Comparison of ENCODE assay signal across 10 mouse cellular contexts in the genomic region with DNA sequence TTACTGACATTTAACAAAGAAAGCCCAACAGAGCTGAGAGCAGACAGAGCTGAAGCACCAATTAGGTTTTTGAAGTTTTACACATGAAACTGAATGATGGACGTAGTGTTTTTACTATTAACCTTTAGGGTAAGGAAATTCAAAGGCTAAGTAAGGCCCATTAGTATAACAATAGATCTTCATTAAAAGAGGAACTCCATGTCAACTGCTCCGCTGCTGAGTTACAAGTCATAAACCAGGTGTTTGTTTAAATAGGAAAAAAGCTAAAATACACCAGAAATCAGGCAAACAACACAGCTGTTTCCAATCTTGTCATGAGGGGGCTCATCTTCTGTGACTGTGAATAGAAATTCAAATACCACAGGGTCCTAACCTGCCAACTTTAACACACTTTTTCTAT. TPM values are rescaled to one million over a fixed set of nuclear protein-coding genes. Genes with fewer than 3 reads are reported as not detected.
A peak's percentile ranks its signal among the peaks of the same experiment; 100 is the strongest.
DNase-seq lines count a peak whose midpoint lies in the region; ATAC-seq and TF ChIP-seq lines count a peak whose summit lies in the region.
"Had no signal": no experiment of that assay in that cellular context is flagged by ENCODE, and none has a peak within 500 bp of the region (broad histone marks: within the 10 kb centered on the region; RNA-seq: fewer than 3 reads in every experiment).

No protein-coding gene starts in this region.

- no peak for ATAC-seq in hindbrain, embryonic 12.5 days (ENCODE audit: low FRiP score)
- no peak for ATAC-seq in midbrain, embryonic 11.5 days (ENCODE audit: low FRiP score)
- ATAC-seq in monocyte, adult 5-6 weeks (replicated peaks; ENCODE audit: insufficient number of reproducible peaks, low FRiP score, low TSS enrichment, poor library complexity, severe bottlenecking), result no peak

- H3K36me3 ChIP-seq in heart, embryonic 10.5 days, result no peaks in the 10 kb centered on the region
- H3K36me3 ChIP-seq in MEL (ENCODE audit: control insufficient read depth in 1 of 2, insufficient read depth in 2 of 2, low read length in 2 of 2), result peaks cover 0 to 24% of the 10 kb centered on the region in 2 experiments; a peak in 2 of 4 replicates
- H3K36me3 ChIP-seq in hindbrain, embryonic 12.5 days, result no peaks in the 10 kb centered on the region
- no peaks in the 10 kb centered on the region for H3K36me3 ChIP-seq in midbrain, embryonic 11.5 days (ENCODE audit: control insufficient read depth, insufficient read depth, low read length)

- peak overlapping the region; percentile 99 for H3K4me3 ChIP-seq in heart, embryonic 10.5 days
- H3K4me3 ChIP-seq in MEL (ENCODE audit: control insufficient read depth in 1 of 2, insufficient read depth in 1 of 2, low read depth in 2 of 2, low read length in 2 of 2), result peak overlapping the region; percentile 81 to 86; a peak in 3 of 4 replicates
- H3K4me3 ChIP-seq in hindbrain, embryonic 12.5 days, result peak overlapping the region; percentile 100
- H3K4me3 ChIP-seq in midbrain, embryonic 11.5 days (ENCODE audit: low read depth, low read length), result peak overlapping the region; percentile 84; the same call in 1 of the 2 replicates

- peaks cover 50% of the 10 kb centered on the region for H3K79me2 ChIP-seq in MEL (ENCODE audit: control insufficient read depth, insufficient read depth, low read length, poor library complexity)

- WGBS in heart, embryonic 10.5 days, result 78% methylated on average over 2 of the region's 2 CpGs
- WGBS in hindbrain, embryonic 12.5 days, result 53% methylated on average over 2 of the region's 2 CpGs
- WGBS in midbrain, embryonic 11.5 days, result 66% methylated on average over 2 of the region's 2 CpGs

- no peak for DNase-seq in heart, embryonic 10.5 days (ENCODE audit: low spot score)
- no peak for DNase-seq in heart, adult 18-20 months
- peak; percentile 67 for DNase-seq in MEL (ENCODE audit: low read depth, low spot score)
- peak; percentile 57 for DNase-seq in midbrain, embryonic 11.5 days (ENCODE audit: low spot score, missing footprints)
- no peak for DNase-seq in adrenal gland, postnatal 14 days
- DNase-seq in cerebellum, adult 18-20 months, result no peak

- no peak for TF ChIP-seq CTCF in MEL (IDR thresholded peaks at IDR 0.05 in 2 of 3, conservative IDR thresholded peaks at IDR 0.05 in 1 of 3; ENCODE audit: control insufficient read depth in 1 of 3, insufficient read depth in 1 of 3, low read depth in 2 of 3, low read length in 3 of 3, poor library complexity in 1 of 3, severe bottlenecking in 1 of 3)

- TF ChIP-seq EP300 in MEL (IDR thresholded peaks at IDR 0.05; ENCODE audit: low read depth in 1 of 2, low read length in 2 of 2), result no peak; a peak in 1 of 4 replicates

- peaks cover 16% of the 10 kb centered on the region for H3K27me3 ChIP-seq in heart, embryonic 10.5 days (ENCODE audit: insufficient read depth, poor library complexity, severe bottlenecking)
- H3K27me3 ChIP-seq in MEL (ENCODE audit: control insufficient read depth in 1 of 2, insufficient read depth in 2 of 2, low read length in 2 of 2), result no peaks in the 10 kb centered on the region
- H3K27me3 ChIP-seq in hindbrain, embryonic 12.5 days, result peaks cover 17% of the 10 kb centered on the region
- H3K27me3 ChIP-seq in midbrain, embryonic 11.5 days (ENCODE audit: control insufficient read depth, insufficient read depth, low read length), result peaks cover 3% of the 10 kb centered on the region; the same call in 1 of the 2 replicates

- peak overlapping the region; percentile 80 for H3K4me2 ChIP-seq in hindbrain, embryonic 12.5 days (replicated peaks)
- peak overlapping the region; percentile 80 for H3K4me2 ChIP-seq in midbrain, embryonic 11.5 days

- no peak overlapping the region for H3K27ac ChIP-seq in heart, embryonic 10.5 days
- peak overlapping the region; percentile 68 for H3K27ac ChIP-seq in MEL (ENCODE audit: control insufficient read depth, low read depth, low read length)
- H3K27ac ChIP-seq in hindbrain, embryonic 12.5 days, result no peak overlapping the region
- H3K27ac ChIP-seq in midbrain, embryonic 11.5 days (ENCODE audit: low read depth, low read length), result no peak overlapping the region

- peak overlapping the region; percentile 97 for H3K9ac ChIP-seq in MEL (ENCODE audit: control insufficient read depth, low read depth, low read length, poor library complexity, severe bottlenecking)
- H3K9ac ChIP-seq in hindbrain, embryonic 12.5 days, result no peak overlapping the region; the same call in 1 of the 2 replicates
- H3K9ac ChIP-seq in midbrain, embryonic 11.5 days (ENCODE audit: low read length), result no peak overlapping the region

- H3K4me1 ChIP-seq in heart, embryonic 10.5 days, result peaks cover 19% of the 10 kb centered on the region
- peaks cover 3 to 24% of the 10 kb centered on the region in 2 experiments; a peak in 3 of 4 replicates for H3K4me1 ChIP-seq in MEL (ENCODE audit: control insufficient read depth in 1 of 2, insufficient read depth in 2 of 2, low read length in 2 of 2)
- peaks cover 35% of the 10 kb centered on the region for H3K4me1 ChIP-seq in hindbrain, embryonic 12.5 days
- peaks cover 12% of the 10 kb centered on the region for H3K4me1 ChIP-seq in midbrain, embryonic 11.5 days (ENCODE audit: control insufficient read depth, insufficient read depth, low read length)

- H3K9me3 ChIP-seq in heart, embryonic 10.5 days, result no peaks in the 10 kb centered on the region
- H3K9me3 ChIP-seq in MEL (replicated peaks; ENCODE audit: insufficient read depth, low read length), result no peaks in the 10 kb centered on the region
- no peaks in the 10 kb centered on the region for H3K9me3 ChIP-seq in hindbrain, embryonic 12.5 days (replicated peaks)
- no peaks in the 10 kb centered on the region for H3K9me3 ChIP-seq in midbrain, embryonic 11.5 days (ENCODE audit: control insufficient read depth, low read length)
- H3K9me3 ChIP-seq: megakaryocyte, embryonic 14.5 days had no signal

- no peak for TF ChIP-seq RAD21 in MEL (IDR thresholded peaks at IDR 0.05; ENCODE audit: low read depth, low read length)

- TF ChIP-seq POLR2A in MEL (IDR thresholded peaks at IDR 0.05; ENCODE audit: control insufficient read depth in 1 of 2, insufficient read depth in 1 of 2, low read depth in 1 of 2, low read length in 2 of 2, poor library complexity in 1 of 2), result no peak

TF ChIP-seq in MEL, 35 proteins besides CTCF, POLR2A, EP300 and RAD21:
- TF ChIP-seq CHD1 (IDR thresholded peaks at IDR 0.05; ENCODE audit: low read depth, low read length) (0 out of 2 replicates have a peak, but pooled peaks have one; percentile 46), BHLHE40 (IDR thresholded peaks at IDR 0.05; ENCODE audit: borderline replicate concordance, low read depth, low read length) (no peak), SMC3 (IDR thresholded peaks at IDR 0.05; ENCODE audit: low read depth, low read length) (no peak), ETS1 (IDR thresholded peaks at IDR 0.05; ENCODE audit: low read depth, low read length) (peak; percentile 43), ZNF384 (IDR thresholded peaks at IDR 0.05; ENCODE audit: low read depth, low read length) (no peak), MAX (IDR thresholded peaks at IDR 0.05; ENCODE audit: low read length) (no peak), TAL1 (IDR thresholded peaks at IDR 0.05; ENCODE audit: low read length) (no peak), HCFC1 (IDR thresholded peaks at IDR 0.05; ENCODE audit: low read depth, low read length) (no peak), ZMIZ1 (IDR thresholded peaks at IDR 0.05; ENCODE audit: low read depth, low read length) (no peak), KAT2A (conservative IDR thresholded peaks at IDR 0.05; ENCODE audit: low read depth, low read length) (no peak), MYB (IDR thresholded peaks at IDR 0.05; ENCODE audit: low read depth, low read length) (no peak), TCF12 (IDR thresholded peaks at IDR 0.05; ENCODE audit: low read depth, low read length) (no peak; the same call in 1 of the 2 replicates), ZC3H11A (IDR thresholded peaks at IDR 0.05; ENCODE audit: low read depth, low read length) (no peak), ELF1 (IDR thresholded peaks at IDR 0.05; ENCODE audit: low read depth, low read length) (no peak), SIN3A (IDR thresholded peaks at IDR 0.05; ENCODE audit: low read length) (peak; percentile 57; the same call in 1 of the 2 replicates), MAFK (IDR thresholded peaks at IDR 0.05; ENCODE audit: borderline replicate concordance, low read depth, low read length) (no peak)

RNA-seq across cellular contexts. Expression of gene Maco1, which starts 1.9 kb away (rescaled TPM):
- 21.7 and 31.4 TPM in 2 replicates for polyA plus RNA-seq in heart, embryonic 10.5 days (2016; fragmentation: Nextera tagmentation; extraction: Ambion mirVana)
- total RNA-seq in heart, adult 18-20 months (2021), result 10 to 100 TPM; 19.9 to 21.3 TPM
- 22.2 and 25.6 TPM in 2 replicates for total RNA-seq in MEL (2012; rRNA removed)
- polyA plus RNA-seq in MEL (2012; ENCODE audit: insufficient read depth in 1 of 2, insufficient read length in 2 of 2, low read depth in 1 of 2, low replicate concordance in 2 of 2, missing spikeins in 1 of 2), result 10 to 100 TPM in 1 of 2 experiments, not detected in 1; 35.9 TPM
- 89.8 and 97.9 TPM in 2 replicates for polyA plus RNA-seq in hindbrain, embryonic 12.5 days (2016; fragmentation: Nextera tagmentation; extraction: Ambion mirVana)
- polyA plus RNA-seq in midbrain, embryonic 11.5 days (2014; fragmentation: Nextera tagmentation; extraction: Ambion mirVana), result 45.6 and 51.7 TPM in 2 replicates
- total RNA-seq in adrenal gland, postnatal 14 days (2021), result 35.3 and 35.6 TPM in 2 replicates
- 36.1 to 41.4 TPM (median 38.3 TPM) in 3 replicates for total RNA-seq in monocyte, adult 5-6 weeks (2017)

RNA-seq across cellular contexts. Expression of gene Rhd, which starts 13.1 kb away (rescaled TPM):
- polyA plus RNA-seq in heart, embryonic 10.5 days (2016; fragmentation: Nextera tagmentation; extraction: Ambion mirVana), result 24.2 and 38.7 TPM in 2 replicates
- total RNA-seq in heart, adult 18-20 months (2021), result 1 to 10 TPM; 6.9 TPM
- 64.8 and 176 TPM in 2 replicates for total RNA-seq in MEL (2012; rRNA removed)
- polyA plus RNA-seq in MEL (2012; ENCODE audit: insufficient read depth in 1 of 2, insufficient read length in 2 of 2, low read depth in 1 of 2, low replicate concordance in 2 of 2, missing spikeins in 1 of 2), result 10 to 100 TPM in 1 of 2 experiments, not detected in 1; 49.9 TPM
- polyA plus RNA-seq in hindbrain, embryonic 12.5 days (2016; fragmentation: Nextera tagmentation; extraction: Ambion mirVana), result 7.9 and 10.1 TPM in 2 replicates
- 19.2 and 21.3 TPM in 2 replicates for polyA plus RNA-seq in midbrain, embryonic 11.5 days (2014; fragmentation: Nextera tagmentation; extraction: Ambion mirVana)
- total RNA-seq in adrenal gland, postnatal 14 days (2021), result 1.1 and 8.4 TPM in 2 replicates
- total RNA-seq in monocyte, adult 5-6 weeks (2017), result not detected in 3 replicates
- total RNA-seq: adrenal gland, adult 2 months had no signal

Comparison
In these comparisons a context has a peak if more than half of its experiments do, and no peak if none do; other contexts are left out.
1. DNase-seq: peak in MEL (single experiment) and midbrain, embryonic 11.5 days (single experiment); none in heart, embryonic 10.5 days (single experiment), heart, adult 18-20 months (0 of 2), adrenal gland, postnatal 14 days (single experiment) and cerebellum, adult 18-20 months (0 of 2).
2. Peak in every context shown above with its lines, with median percentiles within 50 percentile points of each other: H3K4me3 ChIP-seq.